Mouse (Mus musculus) lung, adult 2 months (tissue): Measurements from ENCODE around the gene Fut8. TPM values are rescaled to one million over a fixed set of nuclear protein-coding genes. Genes with fewer than 3 reads are reported as not detected.

Experiments
- DNase-seq: peaks from one replicate; pipeline ENCODE4 v3.0.0; 2022
- H3K4me1 ChIP-seq: fragments of 200-500 bp; 2 replicates; pipeline ENCODE4 v1.6.1; 2011; ENCODE audit warnings: low read length; ENCODE audit not compliant: control insufficient read depth, insufficient read depth
- H3K4me3 ChIP-seq: fragments of 200-500 bp; replicated peaks from 2 replicates; pipeline ENCODE3; 2011; ENCODE audit warnings: low read depth, mild to moderate bottlenecking, control low read depth, low read length; ENCODE audit errors: extremely low read depth
- CTCF ChIP-seq: fragments of 200-500 bp; IDR thresholded peaks from 2 replicates; pipeline ENCODE4 v1.5.1; 2011; ENCODE audit warnings: mild to moderate bottlenecking, low read length, control low read depth; ENCODE audit not compliant: insufficient read depth
- POLR2A ChIP-seq: fragments of 200-500 bp; IDR thresholded peaks from 2 replicates; pipeline ENCODE4 v1.6.1; 2011; ENCODE audit warnings: low read depth, mild to moderate bottlenecking, control low read depth, low read length, borderline replicate concordance; ENCODE audit errors: extremely low read depth
- WGBS: fragments of 180-500 bp; shearing (Covaris S2); methylation state at CpG from one replicate; pipeline ENCODE4 v1.1.7; 2018; 5-methylcytosine and 5-hydroxymethylcytosine counted together
- polyA plus RNA-seq: library from polyadenylated mRNA; depleted of rRNA; stranded (reverse); fragments of >200 nt; gene quantifications from 2 replicates; pipeline ENCODE4 v1.2.3, GENCODE M21; 2012

Gene Fut8
- polyA plus RNA-seq, 1 experiment = 12.4 TPM

DNA sequence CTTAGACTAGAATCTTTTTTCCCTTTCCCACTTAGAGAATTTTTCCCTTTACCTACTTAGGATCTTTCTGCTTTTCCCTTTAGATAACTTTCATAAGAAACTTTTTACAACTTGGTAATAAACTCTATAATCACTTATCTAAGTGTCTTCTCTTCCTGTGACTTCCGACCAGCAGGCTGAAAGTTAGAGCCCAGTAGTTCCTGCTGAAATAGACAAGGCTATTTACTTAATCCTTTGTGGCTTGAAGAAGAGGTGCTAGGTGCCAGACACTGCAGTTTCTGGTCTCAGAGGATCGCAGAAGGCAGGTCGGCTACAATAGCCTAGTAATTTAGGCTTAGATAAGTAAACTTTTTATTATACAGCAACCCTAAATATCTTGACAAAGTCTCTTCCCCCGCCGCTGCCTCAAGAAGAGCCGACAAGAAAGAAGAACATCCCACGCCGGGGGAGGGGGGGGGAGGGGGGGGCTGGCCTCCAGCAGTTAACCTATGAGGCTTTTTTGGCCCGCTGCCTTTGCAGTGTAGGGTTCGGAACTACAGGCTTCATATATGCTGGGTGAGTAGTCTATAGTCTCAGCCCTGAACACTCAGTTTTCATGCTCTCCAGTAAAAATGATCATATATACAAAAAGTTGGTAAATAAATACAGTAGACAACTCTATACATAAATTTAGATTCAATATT lies 36.3 kb upstream of the Fut8 start:
- 64% methylated on average over 10 of the region's 10 CpGs for WGBS
- DNase-seq = no peak
- TF ChIP-seq CTCF = no peak
- no peak for TF ChIP-seq POLR2A
- Histone ChIP-seq H3K4me1 (no peaks in the 10 kb centered on the region; the same call in 1 of the 2 replicates), H3K4me3 (no peak overlapping the region)

DNA sequence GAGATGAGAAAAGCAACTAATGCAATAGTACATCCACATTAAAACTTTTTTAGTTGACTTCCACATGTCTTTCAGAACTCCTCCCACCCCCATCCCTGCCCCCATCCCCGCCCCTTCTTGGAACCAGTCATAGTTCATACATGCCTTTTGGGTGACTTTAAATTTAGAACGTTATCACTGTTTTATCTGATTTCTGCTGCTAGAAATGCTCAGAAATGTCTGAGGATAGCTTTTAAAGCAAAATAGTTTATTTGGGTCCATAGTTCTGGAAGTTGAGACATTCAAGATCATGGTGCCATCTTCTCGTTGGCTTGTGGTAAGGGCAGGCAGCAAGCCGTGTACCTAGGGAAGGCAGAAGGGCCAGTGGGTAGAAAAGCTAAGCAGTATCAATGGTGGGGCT lies 34.8 kb upstream of the Fut8 start:
- no peak for DNase-seq
- no peak for TF ChIP-seq POLR2A
- no peak for TF ChIP-seq CTCF
- 84% methylated on average over 4 of the region's 4 CpGs for WGBS
- H3K4me1 ChIP-seq = no peaks in the 10 kb centered on the region
- H3K4me3 ChIP-seq = no peak overlapping the region

DNA sequence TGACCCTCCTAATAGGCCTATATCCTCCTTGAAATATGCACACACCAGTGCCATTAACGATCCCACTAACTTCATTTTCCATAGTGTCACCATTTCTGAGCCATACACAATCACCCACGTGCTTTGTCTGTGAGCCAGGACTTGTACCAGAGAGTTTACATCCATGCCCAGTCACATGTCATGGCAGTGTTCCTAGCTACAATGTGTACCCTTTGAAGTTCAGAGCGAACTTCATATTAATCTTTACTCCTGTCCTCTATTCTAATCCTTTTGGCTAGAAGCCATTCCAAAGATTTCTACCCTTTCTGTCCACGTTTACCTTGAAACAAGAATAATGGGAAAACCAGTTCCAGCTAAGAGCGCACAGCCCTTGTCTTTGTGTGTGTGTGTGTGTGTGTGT lies 31.1 kb upstream of the Fut8 start:
- H3K4me1 ChIP-seq = no peaks in the 10 kb centered on the region
- DNase-seq = no peak
- WGBS = 66% methylated on average over 5 of the region's 5 CpGs
- no peak overlapping the region for H3K4me3 ChIP-seq
- TF ChIP-seq POLR2A (no peak), CTCF (no peak)

DNA sequence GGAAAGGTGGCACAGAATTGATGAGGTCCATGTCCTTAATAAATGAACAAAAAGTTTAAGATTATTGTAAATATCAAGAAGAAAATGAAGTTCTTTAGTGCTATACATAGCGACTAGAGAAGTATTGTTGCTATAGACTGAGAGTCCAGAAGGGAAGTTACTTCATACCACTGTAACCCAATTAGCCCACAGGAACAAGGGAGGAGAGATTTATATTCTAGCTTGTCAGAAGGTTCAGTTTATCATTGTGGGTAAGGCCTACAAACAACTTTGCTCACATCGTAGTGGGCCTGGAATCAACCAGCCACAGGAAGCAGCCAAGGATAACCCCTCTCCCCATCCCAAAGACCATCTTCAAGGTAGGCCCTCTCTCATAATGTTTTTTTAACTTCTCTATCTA lies 29.9 kb upstream of the Fut8 start:
- Histone ChIP-seq H3K4me3 (no peak overlapping the region), H3K4me1 (no peaks in the 10 kb centered on the region)
- DNase-seq = no peak
- TF ChIP-seq POLR2A (no peak), CTCF (no peak)
- 68% methylated on average over 2 of the region's 2 CpGs for WGBS

DNA sequence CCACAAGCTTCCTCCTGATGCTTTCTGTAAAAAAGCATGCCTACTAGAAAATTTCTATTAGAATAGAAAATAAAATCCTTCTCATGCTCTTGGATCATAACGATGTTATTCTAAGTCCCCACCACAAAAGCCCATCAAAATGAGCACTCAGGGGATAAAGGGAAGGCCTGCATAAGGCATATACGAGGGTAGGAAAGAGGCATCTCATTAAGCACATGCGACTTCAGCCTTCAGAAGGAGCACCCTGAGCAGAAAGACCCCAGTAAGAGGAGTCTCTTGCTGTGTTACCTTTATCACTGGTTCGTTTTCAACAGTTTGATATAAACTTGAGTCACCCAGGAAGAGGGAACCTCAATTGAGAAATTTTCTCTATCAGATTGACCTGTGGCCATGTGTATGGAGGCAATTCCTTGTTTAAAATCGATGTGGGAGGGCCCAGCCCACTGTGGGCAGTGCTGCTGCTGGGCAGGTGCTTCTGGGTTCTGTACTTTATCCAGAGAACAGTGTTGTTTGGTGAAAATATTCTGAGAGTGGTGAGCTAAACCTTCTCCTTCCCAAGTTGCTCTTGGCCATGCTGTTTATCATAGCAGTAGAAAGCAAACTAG lies 29.2 kb upstream of the Fut8 start:
- 75% methylated on average over 5 of the region's 5 CpGs for WGBS

DNA sequence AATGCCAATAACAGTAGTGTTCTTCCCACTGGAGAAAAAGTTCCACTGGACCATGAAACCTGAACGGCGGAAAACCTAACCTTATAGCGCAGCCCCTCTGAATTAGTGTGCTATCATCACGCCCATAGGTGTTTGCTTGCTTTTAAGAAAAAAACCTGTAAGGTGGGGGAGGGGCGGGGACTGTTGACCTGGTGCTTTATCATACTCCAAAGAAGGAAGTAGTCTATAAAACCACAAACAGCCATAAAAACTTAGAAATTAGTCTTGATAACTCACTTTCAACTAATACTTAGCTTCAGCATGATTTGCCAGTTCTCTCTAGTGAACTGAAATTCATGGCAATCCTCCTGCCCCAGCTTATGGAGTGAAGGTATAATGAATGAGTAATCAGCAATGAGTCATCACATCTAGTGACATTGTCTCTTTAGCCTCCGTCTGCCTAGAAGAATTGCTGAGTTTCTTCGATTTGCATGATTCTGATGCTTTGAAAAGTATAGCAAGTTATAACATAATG lies 26.2 kb upstream of the Fut8 start:
- 79% methylated on average over 7 of the region's 7 CpGs for WGBS
- DNase-seq = no peak
- H3K4me3 ChIP-seq = no peak overlapping the region
- TF ChIP-seq POLR2A = no peak
- no peak for TF ChIP-seq CTCF
- no peaks in the 10 kb centered on the region for H3K4me1 ChIP-seq

More for the DNA sequence above, 29.2 kb upstream of the Fut8 start:
- H3K4me1 ChIP-seq = no peaks in the 10 kb centered on the region
- DNase-seq = no peak
- no peak overlapping the region for H3K4me3 ChIP-seq
- no peak for TF ChIP-seq CTCF
- no peak for TF ChIP-seq POLR2A

DNA sequence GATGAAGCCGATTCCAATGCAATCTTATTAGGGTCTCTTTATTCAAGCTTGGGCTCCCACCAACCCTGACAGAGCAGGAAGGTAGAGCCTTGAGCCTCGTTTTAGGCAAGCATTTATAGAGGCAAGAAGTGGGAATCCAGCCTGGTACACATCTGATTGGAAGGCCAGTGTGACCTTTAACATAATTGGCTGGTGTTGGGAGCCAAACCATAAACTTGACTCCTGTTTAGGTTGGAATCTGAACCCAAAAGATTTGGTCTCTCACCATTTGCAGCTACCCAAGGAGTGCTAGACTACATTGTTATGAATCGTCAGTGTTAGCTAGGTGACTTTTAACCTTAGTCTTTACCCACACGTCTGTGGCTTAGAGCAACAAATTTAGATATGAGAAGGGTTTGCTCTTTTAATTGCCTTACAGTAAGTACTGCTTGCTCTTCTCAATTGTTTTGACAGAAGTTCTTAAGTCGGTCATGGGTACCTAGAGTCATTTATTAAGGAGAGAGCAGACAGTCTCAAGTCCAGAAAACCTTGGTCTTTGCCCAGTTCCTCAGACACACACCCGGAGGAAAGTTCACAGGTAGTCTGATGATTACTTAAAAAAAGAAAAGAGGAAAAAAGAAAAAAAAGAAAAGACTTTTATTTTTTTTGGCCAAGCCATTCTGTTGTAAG lies 23.9 kb upstream of the Fut8 start:
- Histone ChIP-seq H3K4me1 (no peaks in the 10 kb centered on the region), H3K4me3 (no peak overlapping the region)
- 64% methylated on average over 6 of the region's 6 CpGs for WGBS
- no peak for DNase-seq
- TF ChIP-seq POLR2A = no peak
- no peak for TF ChIP-seq CTCF

DNA sequence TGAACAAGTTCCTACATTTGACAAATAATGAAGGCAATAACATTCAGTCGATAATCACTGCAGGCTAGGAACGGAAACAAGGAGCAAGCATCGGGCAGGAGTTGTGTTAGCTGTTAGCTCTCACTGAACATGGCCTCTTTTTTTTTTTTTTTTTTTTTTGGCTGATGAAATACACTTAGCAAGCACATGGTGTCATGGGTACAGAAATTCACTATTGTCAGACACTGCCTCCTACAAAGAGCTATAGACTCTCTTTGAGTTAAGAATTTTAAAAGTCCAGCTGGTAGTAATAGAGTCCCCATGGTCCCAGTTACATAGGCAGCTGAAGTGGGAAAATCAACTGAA lies 23.4 kb upstream of the Fut8 start:
- H3K4me1 ChIP-seq = no peaks in the 10 kb centered on the region
- no peak overlapping the region for H3K4me3 ChIP-seq
- no peak for TF ChIP-seq CTCF
- TF ChIP-seq POLR2A = no peak
- WGBS = 80% methylated on average over 3 of the region's 3 CpGs
- no peak for DNase-seq

DNA sequence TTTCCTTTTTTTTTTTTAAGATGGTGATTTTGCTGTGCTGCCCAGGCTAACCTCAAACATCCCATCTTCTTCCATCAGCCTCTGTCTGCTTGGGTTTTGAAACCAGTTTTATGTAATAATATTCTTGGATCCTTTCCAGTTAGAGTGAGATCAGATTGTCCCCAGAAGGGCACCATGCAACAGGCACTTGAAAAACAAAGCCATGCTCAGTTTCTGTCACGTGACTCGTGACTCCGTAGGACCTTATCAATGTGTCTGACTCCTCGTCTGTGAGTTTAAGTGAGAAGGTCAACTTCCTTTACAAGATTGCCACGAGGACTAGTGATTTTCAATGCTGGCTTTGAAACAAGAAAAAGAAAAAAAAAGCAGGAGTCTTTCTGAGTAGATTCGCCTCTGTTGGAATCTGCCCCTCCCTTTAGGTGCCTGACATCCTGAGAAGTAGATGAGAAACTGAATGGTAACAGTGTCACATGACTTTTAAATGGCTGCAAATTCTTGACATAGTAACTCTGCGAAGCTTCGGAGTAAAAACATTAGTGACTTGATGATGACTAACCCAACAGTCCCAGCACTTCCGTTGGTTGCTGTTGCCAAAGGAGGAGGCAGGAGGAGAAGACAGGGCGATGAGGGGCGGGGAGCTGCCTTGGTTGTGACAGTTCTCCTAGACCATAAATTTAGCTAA lies 21.3 kb upstream of the Fut8 start:
- TF ChIP-seq CTCF (no peak), POLR2A (no peak)
- Histone ChIP-seq H3K4me1 (no peaks in the 10 kb centered on the region), H3K4me3 (no peak overlapping the region)
- DNase-seq = no peak
- WGBS = 44% methylated on average over 11 of the region's 11 CpGs
